Mouse (Mus musculus) urinary bladder, postnatal 4 days (tissue): ENCODE data around the gene Arhgap8.
A peak's percentile ranks its signal among the peaks of the same experiment; 100 is the strongest.
"Not testable (repeated sequence)": the region's sequence is repeated elsewhere in the genome, so short reads cannot be mapped to it uniquely, and the experiment has no call there.

Source experiments
- DNase-seq, 2 experiments: peaks; one replicate each; pipeline ENCODE4 v3.0.0; 2021 to 2022; ENCODE audit warnings: low spot score in 2 of 2

Arhgap8 gene

DNA sequence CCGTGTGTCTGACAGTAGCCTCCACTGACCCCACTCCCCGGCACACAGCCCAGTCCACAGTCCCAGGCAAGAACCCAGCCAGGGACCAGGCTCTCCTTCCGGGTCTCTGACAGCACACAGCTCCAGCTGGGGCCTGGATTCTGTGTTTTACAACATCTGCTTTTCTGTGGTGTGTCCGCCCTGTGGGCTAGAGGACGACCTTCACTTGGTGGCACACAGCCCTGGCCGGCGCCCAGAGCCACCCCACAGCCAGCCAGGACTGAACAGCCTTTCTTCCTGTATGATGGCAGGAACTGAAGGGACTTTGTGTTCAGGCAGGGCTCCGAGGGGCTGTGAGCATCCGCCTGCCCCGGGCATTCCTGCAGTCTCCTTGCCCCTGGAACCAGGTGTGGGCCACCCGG lies 22.2 kb upstream of the Arhgap8 start:
- peak in 1 of 2 experiments; percentile 75 for DNase-seq

DNA sequence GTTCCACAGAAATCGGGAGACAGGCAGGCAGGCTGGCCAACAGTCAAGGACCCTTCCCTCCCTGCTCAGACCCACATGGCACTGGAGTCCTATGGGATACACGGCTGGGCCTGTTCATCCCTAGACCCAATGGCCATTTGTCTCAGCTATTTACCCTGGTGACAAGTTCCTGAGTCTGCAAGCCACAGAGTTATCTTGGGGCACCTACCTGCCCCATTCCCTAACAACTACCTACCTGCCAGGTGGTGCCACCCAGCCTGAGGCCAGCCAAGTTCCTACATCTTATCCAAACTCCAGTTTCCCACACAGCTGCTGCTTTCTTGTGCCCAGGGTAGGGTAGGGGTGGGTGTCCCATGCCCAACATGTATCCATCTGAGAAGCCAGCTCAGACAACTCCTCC lies 21.7 kb upstream of the Arhgap8 start:
- DNase-seq, result no peak

DNA sequence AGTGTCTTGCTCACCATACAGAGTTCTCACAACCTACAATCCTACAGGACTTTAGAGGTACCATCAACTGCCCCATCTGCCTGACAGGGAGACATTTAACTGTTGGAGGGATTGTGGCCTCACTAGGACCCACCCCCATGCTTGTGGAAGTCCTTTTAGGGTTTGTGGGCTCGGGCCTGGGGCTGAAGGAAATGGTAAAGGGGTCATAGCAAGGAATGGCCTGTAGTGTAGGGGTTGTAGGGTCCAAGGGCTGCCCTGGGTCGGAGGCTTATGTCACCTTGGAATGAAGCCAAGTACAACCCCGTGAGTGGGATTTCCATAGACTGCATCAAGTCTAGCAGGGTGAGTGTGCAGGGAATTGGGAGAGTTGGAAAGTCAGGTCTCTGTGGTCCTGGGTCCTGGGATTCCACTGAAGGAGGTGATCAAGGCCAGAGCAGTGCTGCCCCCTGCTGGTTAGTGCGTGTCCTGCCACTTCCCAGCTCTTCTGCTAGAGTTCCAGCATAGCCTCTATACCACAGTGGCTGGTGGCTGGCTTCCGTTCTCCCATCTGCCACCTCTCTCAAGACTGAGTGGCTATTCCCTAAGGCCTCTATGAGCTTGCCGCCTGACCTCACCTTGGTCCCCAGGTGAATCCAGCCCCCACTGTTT lies 19.6 kb upstream of the Arhgap8 start:
- DNase-seq, result peak in 1 of 2 experiments; percentile 54

GRCm38 (mm10) chr15:84701947-84702346 lies 17.9 kb upstream of the Arhgap8 start:
- DNase-seq, result no peak

- DNase-seq, result no peak
These were observed 17.2 kb upstream of the Arhgap8 start for GRCm38 (mm10) chr15:84702391-84703345.

DNA sequence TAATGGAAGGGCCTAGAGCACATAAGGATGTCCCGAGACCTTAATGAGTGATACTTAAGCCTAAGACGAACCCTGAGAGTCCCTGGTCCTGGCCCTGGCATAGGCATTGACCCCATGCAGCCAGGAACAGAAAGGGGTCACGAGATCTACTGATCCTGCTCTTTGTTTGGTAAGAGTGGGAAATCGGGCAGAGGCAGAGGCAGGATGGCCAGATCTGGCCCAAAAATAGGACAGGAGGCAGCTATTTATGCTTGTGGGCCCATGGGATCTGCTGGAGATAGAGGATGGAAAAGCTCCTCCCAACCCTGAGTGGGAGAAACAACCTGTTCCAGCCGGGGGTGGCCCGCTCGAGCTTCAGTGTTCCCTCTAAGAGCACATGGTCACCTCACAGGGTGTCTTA lies 15.9 kb upstream of the Arhgap8 start:
- no peak for DNase-seq

DNA sequence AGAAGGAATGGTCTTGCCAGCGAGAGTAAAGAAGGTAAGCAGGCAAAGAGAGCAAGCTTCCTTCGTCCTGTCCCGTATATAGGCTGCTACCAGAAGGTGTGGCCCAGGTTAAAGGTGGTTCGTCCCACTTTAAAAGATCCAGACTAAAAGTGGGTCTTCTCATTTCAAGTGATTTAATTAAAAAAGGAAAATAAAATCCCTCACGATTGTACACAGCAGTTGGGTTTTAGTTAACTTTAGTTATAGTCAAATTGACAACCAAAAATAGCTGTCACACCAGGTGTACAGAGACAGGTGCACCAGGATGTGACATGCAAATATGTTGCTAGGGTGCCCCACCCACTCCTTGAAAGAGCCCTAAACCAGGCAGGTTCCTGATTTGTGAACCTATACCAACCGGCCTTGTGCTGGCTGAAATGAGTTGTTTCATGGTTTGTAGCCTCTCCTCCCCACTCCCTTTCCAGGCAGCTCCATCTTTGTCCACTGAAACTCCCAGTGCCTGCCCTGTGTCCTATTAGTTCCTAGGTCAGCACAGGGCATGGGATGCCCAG lies 14.4 kb upstream of the Arhgap8 start:
- no peak for DNase-seq

DNA sequence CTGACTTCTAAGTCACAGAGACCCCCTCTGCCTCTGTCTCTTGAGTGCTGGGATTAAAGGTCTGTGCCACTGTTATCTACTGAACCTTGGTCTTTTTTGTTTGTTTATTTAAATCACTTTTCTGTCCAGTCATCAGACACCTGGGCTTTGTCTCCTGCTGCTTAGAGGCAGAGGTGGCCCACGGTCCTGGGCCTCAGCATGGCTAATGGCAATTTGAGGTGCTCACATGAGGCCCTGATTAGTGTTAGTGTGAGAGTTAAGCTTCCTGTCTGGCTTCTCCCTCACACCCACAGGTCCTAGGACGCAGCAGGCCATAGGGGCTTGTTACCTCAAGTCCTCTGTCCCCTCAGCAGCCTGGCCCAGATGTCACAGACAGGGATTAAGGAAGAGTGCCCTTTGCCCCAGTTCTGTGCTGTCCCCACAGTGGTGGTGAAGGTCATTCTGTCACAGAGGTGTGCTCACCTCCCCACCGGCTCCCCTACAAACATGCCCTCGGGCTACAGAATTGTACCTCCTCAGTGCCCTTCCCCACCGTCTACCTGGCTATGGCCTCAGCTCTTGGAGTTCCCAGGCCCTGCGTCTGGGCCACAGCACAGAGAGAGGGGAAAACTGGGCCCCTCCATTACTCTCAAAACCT lies 12.8 kb upstream of the Arhgap8 start:
- DNase-seq, result no peak

- DNase-seq, result no peak
These were observed 7.1 kb upstream of the Arhgap8 start for GRCm38 (mm10) chr15:84712566-84713405.

GRCm38 (mm10) chr15:84714730-84715129 lies 5.1 kb upstream of the Arhgap8 start:
- peak; percentile 84 for DNase-seq

DNA sequence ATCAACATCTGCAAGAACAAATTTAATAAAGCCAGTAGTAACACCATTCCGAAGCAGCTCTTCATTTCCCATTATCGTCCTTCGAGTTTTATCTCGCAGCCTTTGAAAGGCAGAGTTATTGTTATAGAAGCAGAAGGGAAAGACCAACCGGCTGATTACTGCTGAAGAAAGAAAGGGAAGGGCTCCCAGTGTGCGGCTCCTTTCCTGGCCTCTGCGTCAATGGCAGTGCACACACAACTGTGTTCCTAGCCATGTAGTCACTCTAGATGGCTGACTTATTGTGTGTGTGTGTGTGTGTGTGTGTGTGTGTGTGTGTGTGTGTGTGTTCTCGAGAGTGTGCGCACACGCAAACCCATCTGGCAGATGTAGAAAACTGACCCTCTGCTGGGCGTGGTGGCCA lies 4.7 kb upstream of the Arhgap8 start:
- DNase-seq, result no peak

DNA sequence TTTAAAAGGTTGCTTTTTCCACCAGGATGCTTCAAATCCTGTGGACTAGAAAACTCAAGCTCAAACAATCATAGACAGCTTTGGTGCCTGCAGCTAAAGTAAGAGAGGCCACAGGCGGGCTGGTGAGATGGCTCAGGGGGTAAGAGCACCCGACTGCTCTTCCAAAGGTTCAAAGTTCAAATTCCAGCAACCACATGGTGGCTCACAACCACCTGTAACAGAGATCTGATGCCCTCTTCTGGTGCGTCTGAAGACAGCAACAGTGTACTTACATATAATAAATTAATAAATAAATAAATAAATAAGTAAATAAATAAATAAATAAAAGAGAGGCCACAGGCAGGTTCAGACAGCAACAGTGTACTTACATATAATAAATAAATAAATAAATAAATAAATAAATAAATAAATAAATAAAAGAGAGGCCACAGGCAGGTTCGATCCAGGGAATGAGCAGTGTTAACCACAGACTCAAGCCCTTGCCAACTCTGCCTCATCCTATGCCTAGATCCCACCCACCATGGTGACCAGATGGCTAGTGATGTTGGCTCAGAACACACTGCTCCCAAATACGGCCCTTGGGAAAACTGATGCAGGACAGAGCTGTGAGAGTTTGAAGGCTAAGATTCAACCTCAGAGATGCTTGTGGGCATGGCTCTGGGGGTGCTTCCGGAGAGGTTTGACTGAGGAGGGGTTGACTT lies 2.1 kb upstream of the Arhgap8 start:
- not testable (repeated sequence) for DNase-seq

DNA sequence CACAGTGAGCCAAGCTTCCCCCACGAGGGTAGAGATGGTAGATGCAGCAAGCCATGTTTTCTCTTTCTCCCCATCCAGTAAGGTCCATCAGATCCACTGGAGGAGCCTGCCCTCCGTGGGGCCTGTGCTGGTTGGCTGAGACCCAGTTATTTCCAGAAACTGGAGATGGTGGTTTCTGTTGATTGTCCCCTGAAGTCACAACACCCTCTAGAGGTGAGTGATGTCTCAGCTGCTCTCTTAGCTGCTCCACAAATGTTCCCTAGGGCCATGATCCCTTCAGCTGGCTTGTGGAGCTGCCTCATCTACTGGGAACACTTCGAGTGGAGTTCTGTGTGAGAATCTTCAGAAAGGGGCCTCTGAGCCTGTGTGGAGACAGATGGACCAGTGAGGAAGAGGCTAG lies 1.1 kb upstream of the Arhgap8 start:
- DNase-seq, result no peak

GRCm38 (mm10) chr15:84720291-84721204 lies 696 bp downstream of the Arhgap8 start:
- peak in 1 of 2 experiments; percentile 51 for DNase-seq

GRCm38 (mm10) chr15:84723656-84724055 lies 3.8 kb downstream of the Arhgap8 start:
- DNase-seq, result not testable (repeated sequence)

GRCm38 (mm10) chr15:84724199-84724598 lies 4.3 kb downstream of the Arhgap8 start:
- no peak for DNase-seq

- DNase-seq, result no peak
These were observed 9.8 kb downstream of the Arhgap8 start for GRCm38 (mm10) chr15:84729685-84730084.

DNA sequence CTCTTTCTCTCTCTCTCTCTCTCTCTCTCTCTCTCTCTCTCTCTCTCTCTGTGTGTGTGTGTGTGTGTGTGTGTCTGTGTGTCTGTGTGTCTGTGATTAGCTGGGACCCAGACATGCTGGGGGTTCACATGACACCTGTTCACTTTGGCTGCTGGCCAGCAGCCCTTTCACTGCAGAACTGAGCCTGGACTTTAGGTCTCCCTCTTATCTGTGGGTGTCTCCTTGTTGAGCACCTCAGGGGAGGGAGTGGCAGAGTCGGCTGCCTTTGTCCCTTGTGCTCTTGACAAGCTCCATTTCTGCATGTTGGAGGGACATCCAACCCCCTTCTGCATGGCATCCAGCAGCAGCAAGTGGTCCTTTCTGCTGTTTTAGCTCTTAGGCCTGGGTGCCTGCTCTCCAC lies 11.0 kb downstream of the Arhgap8 start:
- no peak for DNase-seq

- no peak for DNase-seq
These were observed 12.0 kb downstream of the Arhgap8 start for GRCm38 (mm10) chr15:84731676-84732424.
